Mouse (Mus musculus) gastrocnemius, postnatal 4 days (tissue): ENCODE measurements around the gene Dct. TPM values are rescaled to one million over a fixed set of nuclear protein-coding genes. Genes with fewer than 3 reads are reported as not detected.
A peak's percentile ranks its signal among the peaks of the same experiment; 100 is the strongest.

Experiments used
- DNase-seq, 2 experiments: peaks; one replicate each; pipeline ENCODE4 v3.0.0; 2021 to 2022; ENCODE audit warnings: low spot score in 2 of 2, mixed read lengths in 2 of 2
- long read RNA-seq, 2 experiments: library from polyadenylated mRNA; stranded (forward); transcript quantifications; one replicate each; pipeline ENCODE4 v2.0.0; 2021
- total RNA-seq, 2 experiments: library from RNA; stranded (reverse); gene quantifications; 2 replicates each; pipeline ENCODE4 v1.2.3; 2021

Gene Dct
- 1 to 10 TPM; 2.6 to 3.5 TPM for total RNA-seq
- long read RNA-seq, experiment 1, transcript Dct-201 (8 exons, 2,202 nt): major isoform, 8 of 10 reads
- long read RNA-seq, experiment 1, partial matches to known transcripts: 1 of 10 reads
- long read RNA-seq, experiment 1, other reads (novel, unspliced or antisense): 0 of 10 reads
- long read RNA-seq, experiment 2, transcript Dct-201 (8 exons, 2,202 nt): major isoform, 7 of 7 reads
- long read RNA-seq, experiment 2, partial matches to known transcripts: 0 of 7 reads
- long read RNA-seq, experiment 2, other reads (novel, unspliced or antisense): 0 of 7 reads

- no peak for DNase-seq
Measured at GRCm38 (mm10) chr14:118051975-118052630, at the start of gene Dct. TSS of gene Dct (minus strand) at chr14:118052244.

GRCm38 (mm10) chr14:118101227-118101990 lies 49.4 kb upstream of the Dct start:
- DNase-seq: no peak

- DNase-seq: no peak
Measured at GRCm38 (mm10) chr14:118098265-118098664, 46.2 kb upstream of the Dct start.

- no peak for DNase-seq
Measured at GRCm38 (mm10) chr14:118089806-118090392, 37.9 kb upstream of the Dct start.

GRCm38 (mm10) chr14:118089215-118089805 lies 37.3 kb upstream of the Dct start:
- DNase-seq: peak; percentile 93 to 95

- DNase-seq: no peak
Measured at GRCm38 (mm10) chr14:118088437-118089207, 36.6 kb upstream of the Dct start.

- DNase-seq: no peak
Measured at GRCm38 (mm10) chr14:118086271-118087035, 34.4 kb upstream of the Dct start.

- no peak for DNase-seq
Measured at GRCm38 (mm10) chr14:118083851-118084250, 31.8 kb upstream of the Dct start.

- no peak for DNase-seq
Measured at GRCm38 (mm10) chr14:118080606-118081005, 28.6 kb upstream of the Dct start.

GRCm38 (mm10) chr14:118070100-118070499 lies 18.1 kb upstream of the Dct start:
- DNase-seq: no peak

GRCm38 (mm10) chr14:118069439-118070079 lies 17.5 kb upstream of the Dct start:
- peak in 1 of 2 experiments; percentile 19 for DNase-seq

- DNase-seq: no peak
Measured at GRCm38 (mm10) chr14:118061766-118062432, 9.9 kb upstream of the Dct start.

- no peak for DNase-seq
Measured at GRCm38 (mm10) chr14:118058581-118058886, 6.5 kb upstream of the Dct start.

- DNase-seq: no peak
Measured at GRCm38 (mm10) chr14:118057696-118058580, 5.9 kb upstream of the Dct start.

- DNase-seq: no peak
Measured at GRCm38 (mm10) chr14:118052770-118053169, 726 bp upstream of the Dct start.

- no peak for DNase-seq
Measured at GRCm38 (mm10) chr14:118051396-118051795, 648 bp downstream of the Dct start.

GRCm38 (mm10) chr14:118050990-118051389 lies 1.1 kb downstream of the Dct start:
- no peak for DNase-seq

- DNase-seq: no peak
Measured at GRCm38 (mm10) chr14:118050431-118050830, 1.6 kb downstream of the Dct start.
